Mouse (Mus musculus): ENCODE measurements around the gene Snap25. TPM values are rescaled to one million over a fixed set of nuclear protein-coding genes. Genes with fewer than 3 reads are reported as not detected.

The Snap25 gene
- total RNA-seq, 2 experiments from 2014 or later: 1,204 to 1,224 TPM

GRCm38 (mm10) chr2:136796518-136796917 lies 83.3 kb downstream of the Snap25 start:
- intact Hi-C loops (cut with DNase I): no loop called here
- DNase-seq (ENCODE audit: extremely low spot score in 1 of 2, low spot score in 2 of 2): no peak

- DNase-seq (ENCODE audit: extremely low spot score in 1 of 2, low spot score in 2 of 2): no peak
- intact Hi-C loops (cut with DNase I): no loop called here
Measured at GRCm38 (mm10) chr2:136798887-136799430, 85.7 kb downstream of the Snap25 start.

GRCm38 (mm10) chr2:136801102-136801501 lies 87.8 kb downstream of the Snap25 start:
- no peak for DNase-seq (ENCODE audit: extremely low spot score in 1 of 2, low spot score in 2 of 2)
- intact Hi-C loops (cut with DNase I): no loop called here

- intact Hi-C loops (cut with DNase I): no loop called here
Measured at GRCm38 (mm10) chr2:136802076-136802475, 88.8 kb downstream of the Snap25 start.

GRCm38 (mm10) chr2:136803142-136803541 lies 89.9 kb downstream of the Snap25 start:
- intact Hi-C loops (cut with DNase I): no loop called here
- peak in 1 of 2 experiments; percentile 28 for DNase-seq (ENCODE audit: extremely low spot score in 1 of 2, low spot score in 2 of 2)

More at GRCm38 (mm10) chr2:136802076-136802475, 88.8 kb downstream of the Snap25 start:
- DNase-seq (ENCODE audit: extremely low spot score in 1 of 2, low spot score in 2 of 2): no peak

GRCm38 (mm10) chr2:136807992-136808726 lies 94.9 kb downstream of the Snap25 start:
- intact Hi-C loops (cut with DNase I): no loop called here
- DNase-seq (ENCODE audit: extremely low spot score in 1 of 2, low spot score in 2 of 2): no peak

GRCm38 (mm10) chr2:136811331-136811730 lies 98.1 kb downstream of the Snap25 start:
- intact Hi-C loops (cut with DNase I): no loop called here
- DNase-seq (ENCODE audit: extremely low spot score in 1 of 2, low spot score in 2 of 2): peak in 1 of 2 experiments; percentile 18

GRCm38 (mm10) chr2:136816717-136817400 lies 103.6 kb downstream of the Snap25 start:
- intact Hi-C loops (cut with DNase I): no loop called here
- no peak for DNase-seq (ENCODE audit: extremely low spot score in 1 of 2, low spot score in 2 of 2)

GRCm38 (mm10) chr2:136823751-136824716 lies 110.8 kb downstream of the Snap25 start:
- intact Hi-C loops (cut with DNase I): no loop called here

GRCm38 (mm10) chr2:136827612-136828011 lies 114.4 kb downstream of the Snap25 start:
- intact Hi-C loops (cut with DNase I): no loop called here
- DNase-seq (ENCODE audit: extremely low spot score in 1 of 2, low spot score in 2 of 2): no peak

More at GRCm38 (mm10) chr2:136823751-136824716, 110.8 kb downstream of the Snap25 start:
- no peak for DNase-seq (ENCODE audit: extremely low spot score in 1 of 2, low spot score in 2 of 2)

Other genes with a start within 250 kb of the Snap25 start
- gene Ankef1, start 211.5 kb upstream of the Snap25 start, total RNA-seq (2021): 1 to 10 TPM; 1.5 to 1.7 TPM
- gene AL731706.2, start 172.2 kb downstream of the Snap25 start, total RNA-seq (2021): 10 to 100 TPM in 1 of 2 experiments, 1 to 10 TPM in 1; 9.6 to 25.8 TPM
- gene Slx4ip, start 177.8 kb downstream of the Snap25 start, total RNA-seq (2021): 10 to 100 TPM in 1 of 2 experiments, 1 to 10 TPM in 1; 9.6 to 10.4 TPM
- gene AL731706.1, start 177.9 kb downstream of the Snap25 start, total RNA-seq (2021): 10 to 100 TPM; 11.2 to 18.2 TPM
- 10 to 100 TPM; 25.1 to 28.8 TPM for gene Mkks, start 177.9 kb downstream of the Snap25 start, total RNA-seq (2021)